Mouse (Mus musculus) gastrocnemius, postnatal 25 days (tissue): ENCODE data around the gene Nlrp2. TPM values are rescaled to one million over a fixed set of nuclear protein-coding genes. Genes with fewer than 3 reads are reported as not detected.

Experiments
- DNase-seq: peaks from one replicate; pipeline ENCODE4 v3.0.0; 2022
- long read RNA-seq, 2 experiments: library from polyadenylated mRNA; stranded (forward); transcript quantifications; one replicate each; pipeline ENCODE4 v2.0.0; 2021
- total RNA-seq, 2 experiments: library from RNA; stranded (reverse); gene quantifications; 1 replicate in 1 of 2; 2 replicates in 1 of 2; pipeline ENCODE4 v1.2.3; 2021

Gene Nlrp2
- not detected for total RNA-seq
- long read RNA-seq, experiment 1, result 0 reads
- long read RNA-seq, experiment 2, result 0 reads

DNA sequence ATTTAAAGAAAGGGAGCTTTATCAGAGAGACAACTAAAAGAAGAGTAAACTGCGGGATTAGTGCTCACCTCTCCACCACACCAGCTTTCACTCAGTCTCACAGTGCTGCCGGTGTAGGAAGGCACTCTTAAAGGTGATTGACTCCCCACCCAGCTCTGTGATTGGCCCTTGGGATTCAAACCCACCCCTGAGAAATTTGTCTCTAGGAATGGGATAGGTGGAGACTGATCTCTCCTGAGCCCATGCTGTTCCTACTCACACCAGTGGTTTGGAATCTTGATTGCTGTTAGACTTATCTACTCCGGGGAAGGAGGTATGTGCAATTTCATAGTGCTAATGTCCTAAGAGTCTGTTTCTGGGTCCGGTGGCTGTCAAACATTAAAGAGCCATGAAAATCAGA lies at the start of gene Nlrp2:
Nlrp2 (minus strand) TSS at position 101 of the 400 bp plus-strand sequence.
- DNase-seq, result no peak

DNA sequence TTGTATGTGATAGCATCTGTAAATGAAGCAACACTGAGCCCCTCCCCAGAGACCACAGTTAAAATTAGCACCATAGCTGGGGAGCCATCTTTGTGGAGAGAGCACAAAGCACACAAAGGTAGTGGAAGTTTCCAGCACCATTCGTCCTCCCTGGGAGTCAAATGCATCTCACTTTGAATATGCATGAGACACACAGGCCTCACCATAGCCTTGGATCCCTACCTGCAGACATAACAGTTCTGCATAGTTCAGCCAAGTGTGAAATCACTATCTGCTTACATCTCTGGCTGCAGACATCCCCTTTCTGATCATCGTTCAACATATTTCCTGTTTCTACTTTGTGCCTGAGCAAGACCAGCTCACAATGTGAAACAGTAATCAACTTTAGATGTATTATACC lies 15.9 kb upstream of the Nlrp2 start:
- no peak for DNase-seq

- DNase-seq, result no peak
Measured at GRCm38 (mm10) chr7:5363599-5363998, 12.8 kb upstream of the Nlrp2 start.

- no peak for DNase-seq
Measured at GRCm38 (mm10) chr7:5350237-5350636, 598 bp downstream of the Nlrp2 start, which contains the start of gene Gm5065. Gene Gm5065 (plus strand): TSS chr7:5350537.

DNA sequence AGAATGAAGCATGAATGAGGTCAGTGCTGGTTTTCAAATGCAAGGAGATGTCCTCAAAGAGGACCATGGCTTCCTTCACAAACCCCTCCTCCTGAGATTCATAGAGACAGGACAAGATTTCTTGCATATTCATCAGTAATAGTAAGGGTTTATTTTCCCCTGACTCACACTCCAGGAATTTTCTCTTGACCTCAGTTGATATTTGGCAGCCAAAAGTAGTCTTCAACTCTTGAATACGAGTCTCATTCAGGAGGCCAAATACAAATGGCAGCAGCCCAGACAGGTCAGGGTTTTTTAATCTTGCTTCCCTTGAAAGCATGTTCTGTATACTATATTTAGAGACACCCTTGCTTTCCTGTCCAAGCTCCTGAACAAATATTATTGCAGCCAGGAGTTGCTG lies 23.3 kb downstream of the Nlrp2 start:
- no peak for DNase-seq

DNA sequence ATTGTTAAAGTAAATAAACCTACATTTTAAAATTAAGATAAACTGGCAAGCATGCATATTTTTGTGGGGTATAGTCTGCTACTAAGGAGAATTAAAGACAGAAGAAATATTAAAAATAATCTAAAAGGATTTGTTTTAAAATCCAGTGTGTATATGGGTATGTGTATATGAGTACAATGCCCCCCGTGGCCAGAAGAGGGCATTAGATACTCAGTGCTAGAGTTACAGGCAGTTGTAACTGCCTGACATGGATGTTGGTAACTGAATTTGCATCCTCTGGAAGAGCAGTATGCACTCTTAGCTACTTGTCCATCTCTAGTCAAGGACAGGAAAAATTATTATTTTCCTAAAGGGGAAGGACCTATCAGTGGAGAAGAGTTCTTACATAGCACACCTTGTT lies 62.6 kb downstream of the Nlrp2 start:
- DNase-seq, result no peak

DNA sequence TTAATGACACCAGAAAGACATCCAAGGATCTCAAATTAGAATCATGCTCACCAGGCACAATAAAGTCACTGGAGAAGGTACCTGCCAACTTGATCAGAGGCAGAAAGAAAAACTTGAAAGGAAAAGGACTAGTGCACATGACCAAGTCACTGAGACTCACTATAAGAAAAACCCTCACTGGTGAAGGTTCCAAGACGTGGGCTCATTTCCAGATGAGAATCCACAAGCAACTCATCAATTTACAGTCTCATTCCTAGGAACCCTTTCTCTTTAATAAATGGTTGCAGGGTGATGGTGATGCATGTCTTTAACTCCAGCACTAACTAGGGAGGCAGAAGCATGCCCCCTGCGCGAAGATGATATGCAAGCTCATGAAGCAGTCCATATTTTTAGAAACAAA lies 87.8 kb downstream of the Nlrp2 start:
- no peak for DNase-seq

Other genes with a start within 250 kb of the Nlrp2 start
- not detected for gene Rfpl4, start 234.1 kb downstream of the Nlrp2 start, total RNA-seq
- gene Rasl2-9, start 225.1 kb downstream of the Nlrp2 start, total RNA-seq, result 1 to 10 TPM; 2.8 to 3.0 TPM
- gene Vmn1r55, start 201.4 kb downstream of the Nlrp2 start, total RNA-seq, result not detected
- gene Vmn1r56, start 154.3 kb downstream of the Nlrp2 start, total RNA-seq, result not detected
- not detected for gene Vmn1r57, start 132.5 kb downstream of the Nlrp2 start, total RNA-seq
- not detected for gene Gm5065, start 498 bp downstream of the Nlrp2 start, total RNA-seq
- gene Vmn1r58, start 62.4 kb upstream of the Nlrp2 start, total RNA-seq, result not detected
- not detected for gene Vmn1r59, start 105.7 kb upstream of the Nlrp2 start, total RNA-seq
- gene Vmn2r28, start 142.9 kb upstream of the Nlrp2 start, total RNA-seq, result not detected
- not detected for gene Vmn1r60, start 196.3 kb upstream of the Nlrp2 start, total RNA-seq